Mouse (Mus musculus): Measurements from ENCODE around the gene Anapc15-ps.

Gene Anapc15-ps

GRCm38 (mm10) chr10:95691347-95691746, 18.1 kb upstream of the Anapc15-ps start:
- DNase-seq (ENCODE audit: low spot score in 2 of 2) = no peak

- no peak for DNase-seq (ENCODE audit: low spot score in 2 of 2)
Measured at GRCm38 (mm10) chr10:95689833-95690232, 16.6 kb upstream of the Anapc15-ps start.

- DNase-seq (ENCODE audit: low spot score in 2 of 2) = no peak
Measured at GRCm38 (mm10) chr10:95689058-95689457, 15.8 kb upstream of the Anapc15-ps start.

GRCm38 (mm10) chr10:95687558-95688141, 14.4 kb upstream of the Anapc15-ps start:
- DNase-seq (ENCODE audit: low spot score in 2 of 2) = no peak

- no peak for DNase-seq (ENCODE audit: low spot score in 2 of 2)
Measured at GRCm38 (mm10) chr10:95686041-95686440, 12.8 kb upstream of the Anapc15-ps start.

- DNase-seq (ENCODE audit: low spot score in 2 of 2) = no peak
Measured at GRCm38 (mm10) chr10:95684782-95685555, 11.7 kb upstream of the Anapc15-ps start.

GRCm38 (mm10) chr10:95684250-95684649, 11.0 kb upstream of the Anapc15-ps start:
- no peak for DNase-seq (ENCODE audit: low spot score in 2 of 2)

- no peak for DNase-seq (ENCODE audit: low spot score in 2 of 2)
Measured at GRCm38 (mm10) chr10:95683735-95684134, 10.5 kb upstream of the Anapc15-ps start.

- DNase-seq (ENCODE audit: low spot score in 2 of 2) = no peak
Measured at GRCm38 (mm10) chr10:95682964-95683363, 9.7 kb upstream of the Anapc15-ps start.

- DNase-seq (ENCODE audit: low spot score in 2 of 2) = no peak
Measured at GRCm38 (mm10) chr10:95682091-95682740, 9.0 kb upstream of the Anapc15-ps start.

GRCm38 (mm10) chr10:95681481-95681880, 8.2 kb upstream of the Anapc15-ps start:
- DNase-seq (ENCODE audit: low spot score in 2 of 2) = no peak

- DNase-seq (ENCODE audit: low spot score in 2 of 2) = no peak
Measured at GRCm38 (mm10) chr10:95681058-95681440, 7.8 kb upstream of the Anapc15-ps start.

GRCm38 (mm10) chr10:95680153-95681057, 7.2 kb upstream of the Anapc15-ps start:
- no peak for DNase-seq (ENCODE audit: low spot score in 2 of 2)

- no peak for DNase-seq (ENCODE audit: low spot score in 2 of 2)
Measured at GRCm38 (mm10) chr10:95679131-95679530, 5.9 kb upstream of the Anapc15-ps start.

- DNase-seq (ENCODE audit: low spot score in 2 of 2) = no peak
Measured at GRCm38 (mm10) chr10:95678661-95679060, 5.4 kb upstream of the Anapc15-ps start.

- no peak for DNase-seq (ENCODE audit: low spot score in 2 of 2)
Measured at GRCm38 (mm10) chr10:95678241-95678640, 5.0 kb upstream of the Anapc15-ps start.

GRCm38 (mm10) chr10:95677356-95678109, 4.3 kb upstream of the Anapc15-ps start:
- peak; percentile 59 to 62 for DNase-seq (ENCODE audit: low spot score in 2 of 2)

- DNase-seq (ENCODE audit: low spot score in 2 of 2) = no peak
Measured at GRCm38 (mm10) chr10:95676991-95677355, 3.7 kb upstream of the Anapc15-ps start.

GRCm38 (mm10) chr10:95676387-95676786, 3.1 kb upstream of the Anapc15-ps start:
- no peak for DNase-seq (ENCODE audit: low spot score in 2 of 2)

- DNase-seq (ENCODE audit: low spot score in 2 of 2) = no peak
Measured at GRCm38 (mm10) chr10:95670781-95671780, 2.2 kb downstream of the Anapc15-ps start.

Measured in thymus, postnatal 10 days (tissue).